Mouse (Mus musculus) layer of hippocampus, adult 2 months (tissue): ENCODE data around the gene Gal. TPM values are rescaled to one million over a fixed set of nuclear protein-coding genes. Genes with fewer than 3 reads are reported as not detected.

Experiments
- DNase-seq, 2 experiments: peaks; one replicate each; pipeline ENCODE4 v3.0.0; 2022; ENCODE audit warnings: low spot score in 2 of 2
- H3K27ac ChIP-seq: fragments of 200-600 bp; 2 replicates; pipeline ENCODE4 v1.8.1; 2022
- H3K4me3 ChIP-seq: fragments of 200-600 bp; 2 replicates; pipeline ENCODE4 v1.8.1; 2022; ENCODE audit warnings: mild to moderate bottlenecking
- CTCF ChIP-seq: fragments of 200-600 bp; conservative IDR thresholded peaks from 2 replicates; pipeline ENCODE4 v1.8.1; 2022; ENCODE audit warnings: antibody characterized with exemption, mild to moderate bottlenecking, moderate library complexity
- total RNA-seq, 2 experiments: library from RNA; stranded (reverse); gene quantifications; 2 replicates each; pipeline ENCODE4 v1.2.3; 2021

Gal gene
- total RNA-seq, 2 experiments from 2014 or later, result 0.79 TPM; not detected in 1

GRCm38 (mm10) chr19:3365089-3365488 is 49.3 kb downstream of the Gal start:
- H3K4me3 ChIP-seq, result no peak overlapping the region
- H3K27ac ChIP-seq, result no peak overlapping the region
- no peak for DNase-seq
- peak; percentile 49 for TF ChIP-seq CTCF

DNA sequence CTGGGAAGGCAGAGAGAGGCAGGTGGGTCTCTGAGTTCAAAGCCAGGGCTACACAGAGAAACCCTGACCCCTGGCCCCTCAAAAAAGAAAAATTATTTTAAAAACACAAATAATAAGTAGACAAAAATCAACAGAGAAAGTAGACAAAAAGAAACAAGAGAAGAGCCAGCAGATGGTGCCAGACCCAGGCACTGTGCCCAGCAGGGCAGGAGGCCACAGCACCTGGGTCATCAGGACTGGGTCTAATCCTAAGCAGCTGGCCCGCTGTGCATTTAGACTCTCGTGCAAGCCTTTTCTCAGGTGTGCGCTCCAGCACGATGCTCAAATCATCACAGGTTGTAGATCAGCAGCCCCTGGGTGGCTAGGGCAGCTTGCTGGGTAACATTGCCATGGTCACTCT is 50.8 kb downstream of the Gal start:
- DNase-seq, result no peak
- no peak overlapping the region for H3K4me3 ChIP-seq

More for the DNA sequence above, 50.8 kb downstream of the Gal start:
- no peak overlapping the region for H3K27ac ChIP-seq
- TF ChIP-seq CTCF, result no peak

Other genes with a start within 250 kb of the Gal start
- 10 to 100 TPM; 47.6 to 54.4 TPM for gene Mrpl21, start 131.6 kb downstream of the Gal start, total RNA-seq
- gene Ighmbp2, start 131.5 kb downstream of the Gal start, total RNA-seq, result 10 to 100 TPM; 11.9 to 12.4 TPM
- 10 to 100 TPM; 24.8 to 26.3 TPM for gene Cpt1a, start 92.2 kb downstream of the Gal start, total RNA-seq
- gene Tesmin, start 25.7 kb downstream of the Gal start, total RNA-seq, result under 1 TPM; 0.20 to 0.33 TPM
- 10 to 100 TPM; 82.7 to 88.5 TPM for gene Ppp6r3, start 161.2 kb upstream of the Gal start, total RNA-seq